Mouse (Mus musculus): ENCODE measurements around the gene Cttn. TPM values are rescaled to one million over a fixed set of nuclear protein-coding genes. Genes with fewer than 3 reads are reported as not detected.

Gene Cttn
- polyA plus RNA-seq, 1 experiment, result 177 TPM

- H3K79me2 ChIP-seq (ENCODE audit: control insufficient read depth, insufficient read depth), result peaks cover 28% of the 10 kb centered on the region
- no peak for TF ChIP-seq MAX (IDR thresholded peaks at IDR 0.05)
- no peak for TF ChIP-seq CEBPB (IDR thresholded peaks at IDR 0.05; ENCODE audit: low read depth)
- TF ChIP-seq FOSL1 (IDR thresholded peaks at IDR 0.05; ENCODE audit: insufficient read depth, low read length, poor library complexity, severe bottlenecking), result no peak
- TF ChIP-seq CTCF (IDR thresholded peaks at IDR 0.05; ENCODE audit: control insufficient read depth, insufficient read depth, insufficient read length), result no peak
- no peak for TF ChIP-seq USF1 (IDR thresholded peaks at IDR 0.05; ENCODE audit: low read depth)
- TF ChIP-seq MYOD1 (IDR thresholded peaks at IDR 0.05; ENCODE audit: control insufficient read depth, insufficient read length, low read depth), result peak; percentile 43
- no peak overlapping the region for H3K4me3 ChIP-seq (ENCODE audit: insufficient read depth, poor library complexity, severe bottlenecking)
- no peak overlapping the region for H3ac ChIP-seq (ENCODE audit: control insufficient read depth, insufficient read length, low read depth)
- peaks cover 67% of the 10 kb centered on the region for H3K36me3 ChIP-seq (ENCODE audit: control insufficient read depth, insufficient read depth)
- H3K79me3 ChIP-seq (ENCODE audit: low read depth), result peaks cover 14% of the 10 kb centered on the region
- H3K27me3 ChIP-seq (ENCODE audit: control insufficient read depth, insufficient read depth, insufficient read length), result no peaks in the 10 kb centered on the region
Observed at GRCm38 (mm10) chr7:144448186-144448585, 22.6 kb downstream of the Cttn start.

GRCm38 (mm10) chr7:144447146-144447545 lies 23.7 kb downstream of the Cttn start:
- Histone ChIP-seq H3ac (ENCODE audit: control insufficient read depth, insufficient read length, low read depth) (no peak overlapping the region), H3K79me3 (ENCODE audit: low read depth) (peaks cover 14% of the 10 kb centered on the region), H3K36me3 (ENCODE audit: control insufficient read depth, insufficient read depth) (peaks cover 68% of the 10 kb centered on the region), H3K4me3 (ENCODE audit: insufficient read depth, poor library complexity, severe bottlenecking) (no peak overlapping the region), H3K79me2 (ENCODE audit: control insufficient read depth, insufficient read depth) (peaks cover 28% of the 10 kb centered on the region), H3K27me3 (ENCODE audit: control insufficient read depth, insufficient read depth, insufficient read length) (no peaks in the 10 kb centered on the region)
- TF ChIP-seq MAX (IDR thresholded peaks at IDR 0.05), result peak; percentile 73
- TF ChIP-seq MYOD1 (IDR thresholded peaks at IDR 0.05; ENCODE audit: control insufficient read depth, insufficient read length, low read depth), result peak; percentile 82
- no peak for TF ChIP-seq MYOG (IDR thresholded peaks at IDR 0.05; ENCODE audit: control insufficient read depth, extremely low read depth, insufficient read length)
- TF ChIP-seq USF1 (IDR thresholded peaks at IDR 0.05; ENCODE audit: low read depth), result no peak
- peak; percentile 29 for TF ChIP-seq CEBPB (IDR thresholded peaks at IDR 0.05; ENCODE audit: low read depth)
- TF ChIP-seq FOSL1 (IDR thresholded peaks at IDR 0.05; ENCODE audit: insufficient read depth, low read length, poor library complexity, severe bottlenecking), result peak; percentile 18

DNA sequence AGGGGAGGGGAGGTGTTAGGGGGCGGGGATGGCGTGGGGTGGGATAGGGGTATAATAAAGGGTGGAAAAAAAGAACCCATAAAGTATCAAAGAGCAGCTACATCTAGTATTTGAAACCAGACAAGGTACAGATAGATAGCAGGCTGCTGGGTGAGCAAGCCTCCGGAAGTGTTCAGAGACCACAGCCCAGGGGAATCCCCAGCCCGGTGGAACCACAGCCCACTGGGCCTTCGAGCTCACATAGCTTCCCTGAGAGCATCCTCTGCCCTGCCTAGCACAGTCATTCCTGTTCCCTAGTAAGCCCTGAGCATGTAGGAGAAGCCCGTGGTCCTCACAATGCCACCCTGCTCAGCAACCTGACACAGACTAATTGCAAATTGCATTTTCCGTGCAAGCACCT lies 26.0 kb downstream of the Cttn start:
- peaks cover 38% of the 10 kb centered on the region for H3K79me2 ChIP-seq (ENCODE audit: control insufficient read depth, insufficient read depth)
- H3K4me3 ChIP-seq (ENCODE audit: insufficient read depth, poor library complexity, severe bottlenecking), result no peak overlapping the region
- H3K27me3 ChIP-seq (ENCODE audit: control insufficient read depth, insufficient read depth, insufficient read length), result no peaks in the 10 kb centered on the region
- H3ac ChIP-seq (ENCODE audit: control insufficient read depth, insufficient read length, low read depth), result no peak overlapping the region
- TF ChIP-seq MYOG (IDR thresholded peaks at IDR 0.05; ENCODE audit: control insufficient read depth, extremely low read depth, insufficient read length) (no peak), CTCF (IDR thresholded peaks at IDR 0.05; ENCODE audit: control insufficient read depth, insufficient read depth, insufficient read length) (no peak), FOSL1 (IDR thresholded peaks at IDR 0.05; ENCODE audit: insufficient read depth, low read length, poor library complexity, severe bottlenecking) (no peak), MYOD1 (IDR thresholded peaks at IDR 0.05; ENCODE audit: control insufficient read depth, insufficient read length, low read depth) (no peak), USF1 (IDR thresholded peaks at IDR 0.05; ENCODE audit: low read depth) (no peak), CEBPB (IDR thresholded peaks at IDR 0.05; ENCODE audit: low read depth) (no peak), MAX (IDR thresholded peaks at IDR 0.05) (no peak)
- H3K36me3 ChIP-seq (ENCODE audit: control insufficient read depth, insufficient read depth), result peaks cover 71% of the 10 kb centered on the region
- H3K79me3 ChIP-seq (ENCODE audit: low read depth), result peaks cover 14% of the 10 kb centered on the region

- no peaks in the 10 kb centered on the region for H3K27me3 ChIP-seq (ENCODE audit: control insufficient read depth, insufficient read depth, insufficient read length)
- peaks cover 14% of the 10 kb centered on the region for H3K79me3 ChIP-seq (ENCODE audit: low read depth)
- no peak overlapping the region for H3K4me3 ChIP-seq (ENCODE audit: insufficient read depth, poor library complexity, severe bottlenecking)
- peaks cover 92% of the 10 kb centered on the region for H3K36me3 ChIP-seq (ENCODE audit: control insufficient read depth, insufficient read depth)
- TF ChIP-seq USF1 (IDR thresholded peaks at IDR 0.05; ENCODE audit: low read depth) (no peak), CTCF (IDR thresholded peaks at IDR 0.05; ENCODE audit: control insufficient read depth, insufficient read depth, insufficient read length) (no peak), MYOD1 (IDR thresholded peaks at IDR 0.05; ENCODE audit: control insufficient read depth, insufficient read length, low read depth) (no peak)
- H3K79me2 ChIP-seq (ENCODE audit: control insufficient read depth, insufficient read depth), result peaks cover 33% of the 10 kb centered on the region
- peak overlapping the region; percentile 28 for H3ac ChIP-seq (ENCODE audit: control insufficient read depth, insufficient read length, low read depth)
Observed at GRCm38 (mm10) chr7:144441976-144442375, 28.8 kb downstream of the Cttn start.

DNA sequence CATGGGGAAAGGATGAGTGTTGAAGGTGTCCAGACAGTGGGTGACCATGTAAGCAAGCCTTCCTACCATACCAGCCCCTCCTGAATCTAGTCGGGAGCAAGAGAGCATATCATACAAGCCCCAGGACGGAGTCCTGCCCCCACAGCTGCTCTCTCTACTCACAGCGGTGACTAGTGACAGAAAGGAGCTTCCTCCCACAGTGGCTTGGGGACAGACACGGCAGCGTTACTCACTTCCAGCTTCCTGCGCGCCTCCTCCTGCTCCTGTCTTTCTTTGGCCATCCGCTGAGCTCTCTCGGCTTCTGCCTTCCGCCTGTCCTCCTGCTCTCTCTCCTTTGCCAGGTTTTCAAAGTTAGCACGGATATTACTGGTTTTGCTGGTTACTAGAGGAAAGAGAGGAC lies 29.3 kb downstream of the Cttn start:
- TF ChIP-seq MYOD1 (IDR thresholded peaks at IDR 0.05; ENCODE audit: control insufficient read depth, insufficient read length, low read depth), result peak; percentile 96
- TF ChIP-seq FOSL1 (IDR thresholded peaks at IDR 0.05; ENCODE audit: insufficient read depth, low read length, poor library complexity, severe bottlenecking), result no peak
- H3K36me3 ChIP-seq (ENCODE audit: control insufficient read depth, insufficient read depth), result peaks cover 91% of the 10 kb centered on the region

DNA sequence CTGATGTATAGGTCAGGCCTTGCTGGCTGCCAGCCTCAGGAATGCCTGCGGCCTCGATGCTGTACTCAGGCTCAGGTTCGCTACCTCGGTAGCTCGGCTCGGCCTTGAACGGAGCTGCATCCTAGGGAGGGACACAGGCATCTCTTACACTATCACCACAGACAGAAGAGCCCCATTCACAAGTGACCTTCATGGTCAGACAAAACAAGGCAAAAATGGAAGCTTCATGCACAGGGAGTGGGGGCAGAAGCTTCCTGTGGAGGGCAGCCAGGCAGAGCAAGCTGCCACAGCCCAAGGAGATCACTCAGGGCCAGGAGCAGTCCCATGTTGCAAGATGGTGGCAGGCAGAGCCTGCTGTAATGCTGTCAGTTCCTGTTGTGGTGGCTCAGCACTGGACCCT lies 32.0 kb downstream of the Cttn start:
- TF ChIP-seq MYOG (IDR thresholded peaks at IDR 0.05; ENCODE audit: control insufficient read depth, extremely low read depth, insufficient read length) (no peak), CEBPB (IDR thresholded peaks at IDR 0.05; ENCODE audit: low read depth) (no peak), FOSL1 (IDR thresholded peaks at IDR 0.05; ENCODE audit: insufficient read depth, low read length, poor library complexity, severe bottlenecking) (no peak), USF1 (IDR thresholded peaks at IDR 0.05; ENCODE audit: low read depth) (no peak), CTCF (IDR thresholded peaks at IDR 0.05; ENCODE audit: control insufficient read depth, insufficient read depth, insufficient read length) (no peak), MAX (IDR thresholded peaks at IDR 0.05) (no peak)
- H3K36me3 ChIP-seq (ENCODE audit: control insufficient read depth, insufficient read depth), result peaks cover 77% of the 10 kb centered on the region
- H3K79me3 ChIP-seq (ENCODE audit: low read depth), result no peaks in the 10 kb centered on the region
- H3K4me3 ChIP-seq (ENCODE audit: insufficient read depth, poor library complexity, severe bottlenecking), result no peak overlapping the region
- peaks cover 10% of the 10 kb centered on the region for H3K79me2 ChIP-seq (ENCODE audit: control insufficient read depth, insufficient read depth)
- no peaks in the 10 kb centered on the region for H3K27me3 ChIP-seq (ENCODE audit: control insufficient read depth, insufficient read depth, insufficient read length)
- H3ac ChIP-seq (ENCODE audit: control insufficient read depth, insufficient read length, low read depth), result no peak overlapping the region

More for the DNA sequence above, 29.3 kb downstream of the Cttn start:
- peaks cover 28% of the 10 kb centered on the region for H3K79me2 ChIP-seq (ENCODE audit: control insufficient read depth, insufficient read depth)
- no peak overlapping the region for H3ac ChIP-seq (ENCODE audit: control insufficient read depth, insufficient read length, low read depth)
- H3K27me3 ChIP-seq (ENCODE audit: control insufficient read depth, insufficient read depth, insufficient read length), result no peaks in the 10 kb centered on the region
- peaks cover 11% of the 10 kb centered on the region for H3K79me3 ChIP-seq (ENCODE audit: low read depth)
- no peak overlapping the region for H3K4me3 ChIP-seq (ENCODE audit: insufficient read depth, poor library complexity, severe bottlenecking)

Data from C2C12 (cell line).